Mouse (Mus musculus) liver, embryonic 12.5 days (tissue): ENCODE results near the gene Lefty1. TPM values are rescaled to one million over a fixed set of nuclear protein-coding genes. Genes with fewer than 3 reads are reported as not detected.
A peak's percentile ranks its signal among the peaks of the same experiment; 100 is the strongest.
"Not testable (repeated sequence)": the region's sequence is repeated elsewhere in the genome, so short reads cannot be mapped to it uniquely, and the experiment has no call there.

Experiments used
- ATAC-seq: fragments of 200-750 bp; cut with Nextera tagmentation; 2 replicates; pipeline ENCODE4 v1.8.0; 2017; ENCODE audit warnings: moderate number of reproducible peaks, mild to moderate bottlenecking, moderate library complexity
- H3K27ac ChIP-seq: fragments of 300-500 bp; sonication (generic); 2 replicates; pipeline ENCODE4 v1.5.1; 2016; ENCODE audit warnings: mild to moderate bottlenecking
- H3K27me3 ChIP-seq: fragments of 300-500 bp; sonication (generic); replicated peaks from 2 replicates; pipeline ENCODE4 v1.6.1; 2016; ENCODE audit warnings: mild to moderate bottlenecking, moderate library complexity
- H3K36me3 ChIP-seq: fragments of 300-500 bp; sonication (generic); 2 replicates; pipeline ENCODE4 v1.6.1; 2016; ENCODE audit warnings: mild to moderate bottlenecking, moderate library complexity
- H3K4me1 ChIP-seq: fragments of 300-500 bp; sonication (generic); 2 replicates; pipeline ENCODE4 v1.6.1; 2016
- H3K4me2 ChIP-seq: fragments of 300-500 bp; sonication (generic); 2 replicates; pipeline ENCODE4 v1.6.1; 2016; ENCODE audit warnings: mild to moderate bottlenecking, moderate library complexity
- H3K4me3 ChIP-seq: fragments of 300-500 bp; sonication (generic); 2 replicates; pipeline ENCODE4 v1.5.1; 2016; ENCODE audit warnings: mild to moderate bottlenecking, moderate library complexity
- H3K9ac ChIP-seq: fragments of 300-500 bp; sonication (generic); 2 replicates; pipeline ENCODE4 v1.6.1; 2016; ENCODE audit warnings: mild to moderate bottlenecking, moderate library complexity
- H3K9me3 ChIP-seq: fragments of 300-500 bp; sonication (generic); replicated peaks from 2 replicates; pipeline ENCODE4 v1.6.1; 2016; ENCODE audit warnings: mild to moderate bottlenecking, moderate library complexity
- WGBS: fragments of 180-500 bp; shearing (Covaris S2); methylation state at CpG from one replicate; pipeline ENCODE4 v1.1.7; 2016; ENCODE audit not compliant: insufficient replicate concordance; 5-methylcytosine and 5-hydroxymethylcytosine counted together
- polyA plus RNA-seq: library from polyadenylated mRNA; unstranded; fragments of >200 nt; fragmentation: Nextera tagmentation; extraction: Ambion mirVana; gene quantifications from 2 replicates; pipeline ENCODE4 v1.2.1, GENCODE M21; 2016

The Lefty1 gene
- 4.7 and 7.1 TPM in 2 replicates for polyA plus RNA-seq

DNA sequence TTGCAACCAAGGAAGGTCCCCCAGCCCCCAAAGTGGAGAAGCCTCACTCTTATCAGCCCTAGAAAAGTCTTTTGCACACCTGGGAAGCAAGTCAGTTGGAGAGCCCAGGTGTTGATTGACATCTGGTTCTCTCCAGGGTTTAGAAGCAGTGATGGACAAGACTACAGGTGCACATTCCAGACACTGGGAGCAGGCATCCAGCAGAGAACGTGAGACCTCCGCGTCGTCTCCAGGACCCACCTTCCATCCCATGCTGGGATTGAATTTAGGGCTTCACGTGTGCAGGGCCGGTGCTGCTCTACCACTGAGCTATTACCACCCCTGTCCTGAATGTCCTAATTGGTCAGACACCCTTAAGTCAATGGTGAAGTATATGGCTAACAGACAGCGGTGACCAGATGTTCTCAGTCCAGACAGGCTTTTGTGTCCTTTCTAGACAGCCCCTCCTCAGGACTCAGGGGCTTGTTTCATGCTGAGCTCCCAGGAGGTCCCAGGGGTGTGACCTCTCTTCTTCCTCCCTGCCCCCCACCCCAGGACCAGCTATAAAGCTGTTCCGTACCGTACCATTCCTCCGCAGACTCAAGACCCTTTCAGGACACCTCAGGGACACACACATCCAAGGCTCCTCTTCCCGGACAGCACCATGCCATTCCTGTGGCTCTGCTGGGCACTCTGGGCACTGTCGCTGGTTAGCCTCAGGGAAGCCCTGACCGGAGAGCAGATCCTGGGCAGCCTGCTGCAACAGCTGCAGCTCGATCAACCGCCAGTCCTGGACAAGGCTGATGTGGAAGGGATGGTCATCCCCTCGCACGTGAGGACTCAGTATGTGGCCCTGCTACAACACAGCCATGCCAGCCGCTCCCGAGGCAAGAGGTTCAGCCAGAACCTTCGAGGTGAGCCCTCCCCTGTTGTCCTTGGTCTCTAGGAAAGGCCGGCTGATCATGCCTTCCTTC lies at the start of gene Lefty1:
Gene Lefty1 (plus strand): TSS at position 556 of the 953 bp plus-strand sequence.
- 32% methylated on average over 21 of the region's 21 CpGs for WGBS
- ATAC-seq, result no peak
- no peak within 1 kb of the TSS for H3K9ac ChIP-seq
- no peaks in the 10 kb centered on the region for H3K9me3 ChIP-seq
- no peak within 1 kb of the TSS for H3K27ac ChIP-seq
- H3K4me2 ChIP-seq, result peak within 1 kb of the TSS; percentile 80
- H3K27me3 ChIP-seq, result peaks cover 49% of the 10 kb centered on the region
- H3K4me1 ChIP-seq, result peaks cover 46% of the 10 kb centered on the region
- H3K4me3 ChIP-seq, result peak within 1 kb of the TSS; percentile 56; the same call in 1 of the 2 replicates
- no peaks in the 10 kb centered on the region for H3K36me3 ChIP-seq

GRCm38 (mm10) chr1:180888556-180889042 lies 46.2 kb upstream of the Lefty1 start:
- Histone ChIP-seq H3K4me1 (peaks cover 24% of the 10 kb centered on the region), H3K9ac (no peak overlapping the region), H3K27me3 (peaks cover 80% of the 10 kb centered on the region), H3K36me3 (no peaks in the 10 kb centered on the region), H3K27ac (no peak overlapping the region), H3K9me3 (no peaks in the 10 kb centered on the region), H3K4me3 (no peak overlapping the region), H3K4me2 (no peak overlapping the region)
- no peak for ATAC-seq
- WGBS, result 13% methylated on average over 13 of the region's 13 CpGs

DNA sequence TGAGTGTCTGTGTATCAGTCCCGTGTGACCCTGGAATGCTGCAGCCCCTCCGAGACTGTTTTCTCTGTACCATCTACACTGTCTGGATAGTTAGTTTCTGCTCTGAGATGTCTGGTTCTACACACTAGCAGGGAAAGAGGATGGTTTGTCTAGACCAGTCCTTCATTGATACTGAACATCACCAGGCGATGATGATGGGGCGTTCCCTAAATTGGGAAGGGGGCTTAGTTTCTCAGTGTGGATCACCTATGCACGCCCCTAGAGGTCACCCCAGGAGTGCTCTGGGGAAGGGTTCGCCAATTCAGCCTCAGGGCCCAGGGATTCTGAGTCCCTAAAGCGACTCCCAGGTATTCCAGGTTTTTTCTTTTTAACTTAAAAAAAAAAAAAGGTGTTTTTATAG lies 45.6 kb upstream of the Lefty1 start:
- H3K4me2 ChIP-seq, result no peak overlapping the region
- no peak overlapping the region for H3K4me3 ChIP-seq
- peaks cover 80% of the 10 kb centered on the region for H3K27me3 ChIP-seq
- H3K9me3 ChIP-seq, result no peaks in the 10 kb centered on the region
- ATAC-seq, result no peak
- WGBS, result 41% methylated on average over 7 of the region's 7 CpGs
- peaks cover 18% of the 10 kb centered on the region for H3K4me1 ChIP-seq
- H3K36me3 ChIP-seq, result no peaks in the 10 kb centered on the region
- H3K27ac ChIP-seq, result no peak overlapping the region
- no peak overlapping the region for H3K9ac ChIP-seq

DNA sequence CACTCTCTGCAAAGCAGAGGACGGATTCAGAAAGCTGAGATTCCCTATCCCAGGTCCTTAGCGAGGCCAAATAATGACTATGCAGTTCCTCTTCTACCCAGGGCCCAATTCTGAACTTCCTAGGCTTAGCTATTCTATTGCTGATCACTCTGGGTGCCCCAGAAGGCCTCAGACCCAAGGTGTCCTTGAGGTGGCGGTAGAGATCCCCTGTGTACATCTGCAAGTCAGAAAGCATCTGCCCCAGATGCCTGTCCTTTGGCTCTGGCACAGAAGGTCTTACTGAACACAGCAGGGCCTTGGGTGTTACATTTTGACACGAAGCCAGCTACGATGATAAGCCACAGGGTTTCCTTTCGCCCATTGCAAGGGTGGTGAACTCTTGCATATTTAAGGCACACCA lies 45.0 kb upstream of the Lefty1 start:
- no peaks in the 10 kb centered on the region for H3K9me3 ChIP-seq
- no peaks in the 10 kb centered on the region for H3K36me3 ChIP-seq
- 26% methylated on average over 6 of the region's 6 CpGs for WGBS
- no peak overlapping the region for H3K4me2 ChIP-seq
- peaks cover 83% of the 10 kb centered on the region for H3K27me3 ChIP-seq
- no peak overlapping the region for H3K4me3 ChIP-seq
- H3K9ac ChIP-seq, result no peak overlapping the region
- H3K4me1 ChIP-seq, result peaks cover 15% of the 10 kb centered on the region; the same call in 1 of the 2 replicates
- H3K27ac ChIP-seq, result no peak overlapping the region
- ATAC-seq, result no peak

DNA sequence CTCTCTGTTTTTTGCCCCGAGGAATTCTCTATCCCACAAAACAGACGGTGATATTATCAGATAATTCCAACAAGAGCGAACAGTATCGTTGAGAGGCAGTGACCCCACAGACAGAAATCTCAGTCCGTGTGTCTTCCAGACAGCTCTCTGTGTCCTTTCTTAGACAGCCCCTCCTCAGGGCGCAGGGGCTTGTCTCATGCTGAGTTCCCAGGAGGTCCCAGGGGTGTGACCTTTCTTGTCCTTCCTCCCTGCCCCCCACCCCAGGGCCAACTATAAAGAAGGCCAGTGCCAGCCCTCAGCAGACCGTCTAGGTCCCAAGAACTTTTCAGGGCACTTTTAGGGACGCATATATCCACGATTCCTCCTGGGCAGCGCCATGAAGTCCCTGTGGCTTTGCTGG lies 42.0 kb upstream of the Lefty1 start, which contains the start of gene Lefty2:
Gene Lefty2 (plus strand): TSS at position 301 of the 400 bp plus-strand sequence.
- WGBS, result 44% methylated on average over 10 of the region's 10 CpGs
- peaks cover 67% of the 10 kb centered on the region for H3K27me3 ChIP-seq

DNA sequence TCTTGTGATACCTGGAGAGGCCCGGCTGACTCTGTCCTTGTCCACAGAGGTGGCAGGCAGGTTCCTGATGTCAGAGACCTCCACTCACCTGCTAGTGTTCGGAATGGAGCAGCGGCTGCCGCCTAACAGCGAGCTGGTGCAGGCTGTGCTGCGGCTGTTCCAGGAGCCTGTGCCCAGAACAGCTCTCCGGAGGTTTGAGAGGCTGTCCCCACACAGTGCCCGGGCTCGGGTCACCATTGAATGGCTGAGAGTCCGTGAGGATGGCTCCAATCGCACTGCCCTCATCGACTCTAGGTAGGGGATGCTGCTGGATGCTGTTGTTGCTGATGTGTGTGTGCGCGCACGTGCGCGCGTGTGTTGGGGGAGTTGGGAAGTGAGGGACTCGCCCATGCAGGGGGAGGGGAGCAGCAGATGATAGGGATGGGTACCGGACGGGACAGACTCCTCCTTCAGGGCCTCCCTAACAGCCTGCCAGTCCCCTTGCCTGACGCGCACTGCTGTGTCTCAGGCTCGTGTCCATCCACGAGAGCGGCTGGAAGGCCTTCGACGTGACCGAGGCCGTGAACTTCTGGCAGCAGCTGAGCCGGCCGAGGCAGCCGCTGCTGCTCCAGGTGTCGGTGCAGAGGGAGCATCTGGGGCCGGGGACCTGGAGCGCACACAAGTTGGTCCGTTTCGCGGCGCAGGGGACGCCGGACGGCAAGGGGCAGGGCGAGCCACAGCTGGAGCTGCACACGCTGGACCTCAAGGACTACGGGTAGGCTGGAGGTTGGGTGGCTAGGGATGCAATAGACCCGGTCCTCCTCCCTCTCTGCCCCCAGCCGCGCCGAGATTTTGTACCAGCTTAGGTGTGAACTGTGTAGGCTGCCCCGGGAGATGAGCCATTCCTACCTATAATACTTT lies 40.5 kb upstream of the Lefty1 start:
- H3K27ac ChIP-seq, H3K9ac ChIP-seq, H3K9me3 ChIP-seq, H3K4me3 ChIP-seq, H3K4me1 ChIP-seq, H3K36me3 ChIP-seq: not testable (repeated sequence)
- Histone ChIP-seq H3K4me2 (peak overlapping the region; percentile 10), H3K27me3 (peaks cover 52% of the 10 kb centered on the region)
- 0 out of 2 replicates have a peak, but pooled peaks have one; percentile 18 for ATAC-seq
- WGBS, result 10% methylated on average over 51 of the region's 51 CpGs

More for the DNA sequence above, 42.0 kb upstream of the Lefty1 start, which contains the start of gene Lefty2:
- no peak for ATAC-seq
- Histone ChIP-seq H3K4me1 (peaks cover 15% of the 10 kb centered on the region; the same call in 1 of the 2 replicates), H3K9me3 (no peaks in the 10 kb centered on the region), H3K4me3 (no peak within 1 kb of the TSS), H3K36me3 (no peaks in the 10 kb centered on the region), H3K27ac (no peak within 1 kb of the TSS), H3K9ac (no peak within 1 kb of the TSS), H3K4me2 (no peak within 1 kb of the TSS)

DNA sequence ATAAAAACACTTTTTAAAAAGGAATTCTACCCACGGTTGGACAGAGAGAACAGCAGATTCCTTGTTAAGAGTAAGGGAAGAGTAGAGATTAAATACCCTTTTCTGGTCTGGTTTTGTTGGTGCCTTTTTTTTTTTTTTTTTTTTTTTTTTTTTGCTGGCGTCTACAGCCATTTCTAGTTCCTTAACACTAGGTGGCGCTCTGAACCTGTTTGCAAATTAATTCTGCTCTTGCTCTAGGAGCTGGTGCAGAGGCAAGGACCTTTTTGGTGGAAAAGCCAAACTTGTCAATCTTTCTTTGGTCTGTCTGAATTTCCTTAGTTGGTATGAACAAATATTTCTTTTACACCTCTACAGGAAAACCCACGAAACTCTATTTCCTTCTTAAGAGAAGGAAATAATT lies 33.7 kb upstream of the Lefty1 start:
- H3K4me3 ChIP-seq, result no peak overlapping the region
- no peak overlapping the region for H3K9ac ChIP-seq
- ATAC-seq, result no peak
- no peak overlapping the region for H3K4me2 ChIP-seq
- no peaks in the 10 kb centered on the region for H3K9me3 ChIP-seq
- H3K27me3 ChIP-seq, result no peaks in the 10 kb centered on the region
- 2% methylated on average over 4 of the region's 4 CpGs for WGBS
- H3K4me1 ChIP-seq, result peaks cover 39% of the 10 kb centered on the region
- peaks cover 9% of the 10 kb centered on the region for H3K36me3 ChIP-seq
- no peak overlapping the region for H3K27ac ChIP-seq

DNA sequence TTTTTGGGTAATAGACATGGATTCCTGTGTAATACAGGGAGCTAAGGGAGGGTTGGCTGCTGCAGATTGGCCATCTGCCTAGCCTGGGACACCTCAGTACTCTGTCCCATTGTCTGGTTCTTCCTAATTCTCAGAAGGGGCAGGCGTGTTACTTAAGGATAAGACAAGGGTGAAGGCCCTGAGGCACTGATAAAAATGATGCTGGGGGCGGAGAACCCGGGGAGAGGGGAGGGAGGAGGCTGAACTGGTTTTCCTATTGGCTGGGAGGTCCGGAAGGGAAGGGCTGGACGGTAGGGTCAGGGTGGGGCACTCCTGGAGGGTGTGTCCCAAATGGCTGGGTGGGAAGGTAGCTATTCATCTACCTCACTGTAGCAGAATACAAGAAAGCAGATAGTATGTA lies 31.9 kb upstream of the Lefty1 start:
- peaks cover 27% of the 10 kb centered on the region for H3K36me3 ChIP-seq
- peak; percentile 94 for ATAC-seq
- H3K9ac ChIP-seq, result no peak overlapping the region; the same call in 1 of the 2 replicates
- H3K27me3 ChIP-seq, result no peaks in the 10 kb centered on the region
- peaks cover 57% of the 10 kb centered on the region for H3K4me1 ChIP-seq
- H3K27ac ChIP-seq, result peak overlapping the region; percentile 97
- H3K4me2 ChIP-seq, result peak overlapping the region; percentile 81
- 9% methylated on average over 5 of the region's 5 CpGs for WGBS
- H3K9me3 ChIP-seq, result no peaks in the 10 kb centered on the region
- peak overlapping the region; percentile 93 for H3K4me3 ChIP-seq

DNA sequence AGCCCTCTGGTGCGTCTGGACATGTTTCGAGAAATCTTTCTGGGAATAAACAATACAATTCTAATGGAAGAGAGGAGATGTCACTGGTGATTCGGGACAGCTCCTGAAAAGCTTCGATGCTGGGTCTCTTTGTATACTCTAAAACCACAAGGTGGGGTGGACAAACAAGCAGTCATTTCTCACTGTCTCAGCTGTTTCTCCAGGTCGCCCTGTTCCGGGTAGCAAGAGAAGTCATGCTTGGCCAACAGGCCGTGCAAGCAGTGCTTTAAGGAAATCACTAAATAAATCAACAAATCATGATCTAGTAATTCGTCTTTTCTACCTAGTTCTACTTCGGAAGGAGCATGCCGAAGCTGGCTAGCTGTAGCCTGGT lies 31.2 kb upstream of the Lefty1 start:
- no peak for ATAC-seq
- Histone ChIP-seq H3K4me1 (peaks cover 65% of the 10 kb centered on the region), H3K36me3 (peaks cover 34% of the 10 kb centered on the region)

GRCm38 (mm10) chr1:180904039-180904814 lies 30.6 kb upstream of the Lefty1 start, which contains the start of gene Pycr2:
TSS of gene Pycr2 (plus strand) at chr1:180904293.
- Histone ChIP-seq H3K27me3 (no peaks in the 10 kb centered on the region), H3K4me2 (peak within 1 kb of the TSS; percentile 81), H3K4me3 (peak within 1 kb of the TSS; percentile 93), H3K27ac (peak within 1 kb of the TSS; percentile 97), H3K9me3 (no peaks in the 10 kb centered on the region), H3K36me3 (peaks cover 40% of the 10 kb centered on the region), H3K9ac (peak within 1 kb of the TSS; percentile 95), H3K4me1 (peaks cover 70% of the 10 kb centered on the region)
- under 1% methylated on average over 52 of the region's 52 CpGs for WGBS
- peak; percentile 81 for ATAC-seq

More for the DNA sequence above, 31.2 kb upstream of the Lefty1 start:
- WGBS, result 24% methylated on average over 10 of the region's 10 CpGs
- Histone ChIP-seq H3K4me2 (peak overlapping the region; percentile 81), H3K4me3 (peak overlapping the region; percentile 93), H3K9ac (peak overlapping the region; percentile 95), H3K27ac (peak overlapping the region; percentile 97), H3K27me3 (no peaks in the 10 kb centered on the region), H3K9me3 (no peaks in the 10 kb centered on the region)

DNA sequence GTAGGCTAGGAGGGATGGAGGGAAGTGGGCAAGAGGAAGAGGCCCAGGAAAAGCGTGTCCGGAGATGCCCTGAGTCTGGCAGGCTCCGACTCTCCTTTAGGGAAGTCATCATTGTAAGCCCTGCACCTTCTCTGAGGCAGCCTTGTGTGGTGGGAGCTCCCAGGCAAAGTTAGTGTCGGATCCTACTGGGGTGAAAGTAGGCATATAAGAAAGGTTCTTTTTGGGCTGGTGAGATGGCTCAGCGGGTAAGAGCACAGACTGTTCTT lies 30.1 kb upstream of the Lefty1 start:
- WGBS, result 2% methylated on average over 5 of the region's 5 CpGs
- Histone ChIP-seq H3K9me3 (no peaks in the 10 kb centered on the region), H3K27me3 (no peaks in the 10 kb centered on the region), H3K36me3 (peaks cover 45% of the 10 kb centered on the region), H3K9ac (peak overlapping the region; percentile 95), H3K4me1 (peaks cover 76% of the 10 kb centered on the region), H3K27ac (peak overlapping the region; percentile 97), H3K4me2 (peak overlapping the region; percentile 81), H3K4me3 (peak overlapping the region; percentile 93)
- ATAC-seq, result no peak
